Mouse (Mus musculus) lung, postnatal 0 days (tissue): ENCODE data around the gene BC004004. TPM values are rescaled to one million over a fixed set of nuclear protein-coding genes. Genes with fewer than 3 reads are reported as not detected.
A peak's percentile ranks its signal among the peaks of the same experiment; 100 is the strongest.
"Not testable (repeated sequence)": the region's sequence is repeated elsewhere in the genome, so short reads cannot be mapped to it uniquely, and the experiment has no call there.

Source experiments
- ATAC-seq: fragments of 200-750 bp; cut with Nextera tagmentation; 2 replicates; pipeline ENCODE4 v1.8.0; 2017; ENCODE audit warnings: moderate library complexity
- DNase-seq: peaks from one replicate; pipeline ENCODE4 v3.0.0-alpha.2; 2016; ENCODE audit warnings: low spot score
- H3K27ac ChIP-seq: fragments of 300-500 bp; sonication (generic); 2 replicates; pipeline ENCODE4 v1.5.1; 2014; ENCODE audit warnings: antibody characterized with exemption, mild to moderate bottlenecking, low read length, mixed read lengths
- H3K27me3 ChIP-seq: fragments of 300-500 bp; sonication (generic); replicated peaks from 2 replicates; pipeline ENCODE4 v1.6.1; 2014; ENCODE audit warnings: low read length, mixed read lengths; ENCODE audit not compliant: insufficient read depth
- H3K36me3 ChIP-seq: fragments of 300-500 bp; sonication (generic); 2 replicates; pipeline ENCODE4 v1.6.1; 2014; ENCODE audit warnings: low read length, mixed read lengths; ENCODE audit not compliant: insufficient read depth
- H3K4me1 ChIP-seq: fragments of 300-500 bp; sonication (generic); 2 replicates; pipeline ENCODE4 v1.6.1; 2014; ENCODE audit warnings: antibody characterized with exemption, low read depth, low read length, mixed read lengths; ENCODE audit not compliant: insufficient read depth
- H3K4me2 ChIP-seq: fragments of 300-500 bp; sonication (generic); replicated peaks from 2 replicates; pipeline ENCODE4 v1.6.1; 2014; ENCODE audit warnings: low read depth, mild to moderate bottlenecking, low read length, moderate library complexity, mixed read lengths
- H3K4me3 ChIP-seq: fragments of 300-500 bp; sonication (generic); 2 replicates; pipeline ENCODE4 v1.5.1; 2014; ENCODE audit warnings: low read depth, low read length
- H3K9ac ChIP-seq: fragments of 300-500 bp; sonication (generic); replicated peaks from 2 replicates; pipeline ENCODE4 v1.6.1; 2014; ENCODE audit warnings: low read depth, mild to moderate bottlenecking
- H3K9me3 ChIP-seq: fragments of 300-500 bp; sonication (generic); 2 replicates; pipeline ENCODE4 v1.6.1; 2016; ENCODE audit warnings: low read length, mixed read lengths
- CTCF ChIP-seq: IDR thresholded peaks from 2 replicates; pipeline ENCODE4 v1.5.1; 2016; ENCODE audit warnings: antibody characterized with exemption, mild to moderate bottlenecking
- EP300 ChIP-seq: IDR thresholded peaks from 2 replicates; pipeline ENCODE4 v1.6.1; 2016; ENCODE audit warnings: antibody characterized with exemption, mild to moderate bottlenecking, control low read depth
- WGBS: fragments of 180-500 bp; shearing (Covaris S2); extraction: QIAGEN DNeasy Blood & Tissue Kit; methylation state at CpG from one replicate; pipeline ENCODE4 v1.1.7; 2014; 5-methylcytosine and 5-hydroxymethylcytosine counted together
- polyA plus RNA-seq: library from polyadenylated mRNA; unstranded; fragments of >200 nt; fragmentation: Nextera tagmentation; extraction: Ambion mirVana; gene quantifications from 2 replicates; pipeline ENCODE4 v1.2.1, GENCODE M21; 2015

Gene BC004004
- polyA plus RNA-seq, 1 experiment from 2014 or later = 109 TPM

GRCm38 (mm10) chr17:29251608-29252390 lies 16.8 kb upstream of the BC004004 start:
- 45% methylated on average over 14 of the region's 15 CpGs for WGBS
- peaks cover 13% of the 10 kb centered on the region for H3K4me1 ChIP-seq

GRCm38 (mm10) chr17:29253236-29253635 lies 15.4 kb upstream of the BC004004 start:
- Histone ChIP-seq H3K27me3 (no peaks in the 10 kb centered on the region), H3K9me3 (no peaks in the 10 kb centered on the region), H3K9ac (no peak overlapping the region), H3K27ac (no peak overlapping the region), H3K4me1 (peaks cover 13% of the 10 kb centered on the region), H3K4me3 (no peak overlapping the region), H3K36me3 (no peaks in the 10 kb centered on the region), H3K4me2 (no peak overlapping the region)
- ATAC-seq (no peak), DNase-seq (no peak)
- 71% methylated on average over 2 of the region's 2 CpGs for WGBS
- no peak for TF ChIP-seq EP300
- no peak for TF ChIP-seq CTCF

More at GRCm38 (mm10) chr17:29251608-29252390, 16.8 kb upstream of the BC004004 start:
- no peak overlapping the region for H3K9ac ChIP-seq
- H3K9me3 ChIP-seq = no peaks in the 10 kb centered on the region
- ATAC-seq (peak; percentile 84), DNase-seq (peak; percentile 93)
- peak overlapping the region; percentile 69; the same call in 1 of the 2 replicates for H3K27ac ChIP-seq
- no peak overlapping the region for H3K4me3 ChIP-seq
- TF ChIP-seq EP300 = peak; percentile 55; the same call in 1 of the 2 replicates
- no peak for TF ChIP-seq CTCF
- H3K36me3 ChIP-seq = no peaks in the 10 kb centered on the region
- no peaks in the 10 kb centered on the region for H3K27me3 ChIP-seq
- no peak overlapping the region for H3K4me2 ChIP-seq

DNA sequence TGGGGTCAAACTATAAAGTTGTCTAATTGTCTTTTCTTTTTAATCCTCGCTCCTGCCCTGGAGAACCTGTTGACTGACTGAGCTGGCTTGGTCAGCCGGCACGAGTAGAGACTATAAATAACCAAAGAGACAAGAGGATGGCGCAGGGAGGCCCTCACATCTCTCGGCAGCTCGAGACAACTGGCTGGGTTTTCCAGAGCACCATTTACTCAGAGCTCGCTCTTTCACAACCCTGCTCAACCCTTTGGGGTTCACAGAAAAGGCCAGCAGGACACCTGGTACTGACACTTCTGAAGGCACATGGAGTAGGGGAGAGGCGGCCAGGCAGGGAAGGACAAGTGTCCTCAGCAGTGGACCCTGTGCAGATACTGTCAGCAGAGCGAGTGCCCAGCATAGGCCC lies 14.9 kb upstream of the BC004004 start:
- Histone ChIP-seq H3K9ac (no peak overlapping the region), H3K36me3 (no peaks in the 10 kb centered on the region), H3K4me1 (peaks cover 13% of the 10 kb centered on the region), H3K9me3 (no peaks in the 10 kb centered on the region), H3K4me2 (no peak overlapping the region), H3K27me3 (no peaks in the 10 kb centered on the region), H3K4me3 (no peak overlapping the region), H3K27ac (no peak overlapping the region)
- no peak for ATAC-seq
- 60% methylated on average over 9 of the region's 9 CpGs for WGBS
- TF ChIP-seq EP300 (no peak), CTCF (no peak)
- DNase-seq = no peak

- H3K4me3 ChIP-seq, H3K4me2 ChIP-seq, H3K27me3 ChIP-seq, DNase-seq, H3K36me3 ChIP-seq, H3K9ac ChIP-seq, H3K27ac ChIP-seq, H3K9me3 ChIP-seq, ATAC-seq: not testable (repeated sequence)
- whole genome bisulfite sequencing = 82% methylated on average over 6 of the region's 6 CpGs
- H3K4me1 ChIP-seq = peaks cover 13% of the 10 kb centered on the region
Observed at GRCm38 (mm10) chr17:29254784-29255183, 13.8 kb upstream of the BC004004 start.

DNA sequence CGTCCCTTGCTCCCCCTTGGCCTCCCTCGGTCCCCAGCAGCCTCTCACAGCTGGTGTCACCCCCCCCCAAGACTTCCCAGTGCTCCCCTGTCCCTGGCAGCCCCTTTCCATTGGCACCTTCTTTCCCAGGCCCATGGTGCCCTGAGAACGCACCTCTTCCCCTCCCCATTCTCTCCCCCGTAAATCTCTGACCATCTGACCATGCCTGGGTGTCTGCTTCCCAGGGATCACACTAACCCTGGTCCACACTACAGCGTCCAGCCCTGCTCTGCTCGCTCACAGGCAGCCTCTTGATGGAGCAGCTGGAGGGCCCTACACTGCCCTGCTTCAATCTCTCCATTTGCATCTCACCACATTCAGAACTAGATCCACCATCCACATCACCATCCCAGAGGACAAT lies 12.1 kb upstream of the BC004004 start:
- H3K4me2 ChIP-seq = no peak overlapping the region
- ATAC-seq = no peak
- no peak overlapping the region for H3K4me3 ChIP-seq
- H3K9me3 ChIP-seq = no peaks in the 10 kb centered on the region
- TF ChIP-seq EP300 (no peak), CTCF (no peak)
- no peaks in the 10 kb centered on the region for H3K36me3 ChIP-seq
- peaks cover 8% of the 10 kb centered on the region for H3K4me1 ChIP-seq
- H3K27ac ChIP-seq = 0 out of 2 replicates have a peak overlapping the region, but pooled peaks have one; percentile 9
- WGBS = 62% methylated on average over 6 of the region's 6 CpGs
- no peaks in the 10 kb centered on the region for H3K27me3 ChIP-seq
- no peak overlapping the region for H3K9ac ChIP-seq
- DNase-seq = no peak

DNA sequence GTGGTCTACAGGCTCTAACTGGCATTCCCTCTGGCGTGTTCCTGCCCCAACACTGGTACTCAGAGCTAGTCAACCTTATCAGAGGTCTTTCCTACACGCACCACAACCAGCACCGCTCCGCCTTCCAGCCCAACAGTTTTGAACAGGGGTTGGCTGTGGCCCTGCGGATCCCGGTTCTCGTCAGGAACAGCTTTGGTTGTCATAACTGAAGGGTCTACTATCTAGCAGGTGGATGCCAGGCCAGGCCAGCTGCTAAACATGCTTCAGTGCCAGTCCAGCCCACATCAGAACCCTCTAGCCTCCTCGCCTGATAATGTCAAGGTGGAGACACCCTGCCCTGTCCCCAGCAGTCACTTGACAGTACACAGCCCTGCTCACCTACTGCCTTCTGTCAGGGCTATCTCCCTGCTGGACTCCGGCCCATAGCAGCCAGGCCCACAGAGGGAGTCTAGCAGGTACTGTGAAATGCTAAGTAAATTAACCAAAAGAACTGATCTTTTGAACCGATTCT lies 11.5 kb upstream of the BC004004 start:
- Histone ChIP-seq H3K36me3 (no peaks in the 10 kb centered on the region), H3K9me3 (no peaks in the 10 kb centered on the region), H3K27me3 (no peaks in the 10 kb centered on the region), H3K9ac (no peak overlapping the region), H3K4me1 (peaks cover 4% of the 10 kb centered on the region), H3K4me2 (no peak overlapping the region), H3K27ac (0 out of 2 replicates have a peak overlapping the region, but pooled peaks have one; percentile 9), H3K4me3 (no peak overlapping the region)
- DNase-seq = no peak
- WGBS = 78% methylated on average over 10 of the region's 10 CpGs
- ATAC-seq = no peak
- TF ChIP-seq EP300 = no peak
- TF ChIP-seq CTCF = no peak
